Comparison of ENCODE assay signal across 15 mouse cellular contexts in the genomic region with DNA sequence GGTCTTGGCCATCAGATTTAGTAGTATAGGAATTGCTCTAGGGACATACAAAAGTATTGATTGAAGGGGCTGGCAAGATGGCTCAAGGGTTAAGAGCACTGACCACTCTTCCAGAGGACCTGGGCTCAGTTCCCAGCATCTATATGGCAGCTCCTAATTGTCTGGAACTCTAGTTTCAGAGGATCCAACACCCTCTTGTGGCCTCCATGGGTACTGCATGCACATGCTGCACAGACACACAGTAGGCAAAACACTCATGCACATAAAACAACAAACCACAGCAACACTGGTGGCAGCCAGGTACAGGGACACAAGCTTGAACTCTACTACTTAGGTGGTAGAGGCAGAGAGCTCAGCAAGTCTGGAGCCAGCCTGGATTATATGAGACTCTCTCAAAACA. TPM values are rescaled to one million over a fixed set of nuclear protein-coding genes. Genes with fewer than 3 reads are reported as not detected.
DNase-seq lines count a peak whose midpoint lies in the region; ATAC-seq and TF ChIP-seq lines count a peak whose summit lies in the region.
"Had no signal": no experiment of that assay in that cellular context is flagged by ENCODE, and none has a peak within 500 bp of the region (broad histone marks: within the 10 kb centered on the region; RNA-seq: fewer than 3 reads in every experiment).

No protein-coding gene starts in this region.

- no peak for ATAC-seq in intestine, postnatal 0 days
- no peak for ATAC-seq in intestine, embryonic 15.5 days
- ATAC-seq in midbrain, postnatal 0 days (ENCODE audit: low FRiP score): no peak
- ATAC-seq in midbrain, embryonic 16.5 days: no peak
- no peak for ATAC-seq in G1E (ENCODE audit: extremely low read depth, insufficient number of reproducible peaks, low FRiP score, poor library complexity, severe bottlenecking)

- H3K4me2 ChIP-seq in intestine, postnatal 0 days (replicated peaks; ENCODE audit: low read depth): no peak overlapping the region
- no peak overlapping the region for H3K4me2 ChIP-seq in intestine, embryonic 15.5 days (replicated peaks)
- H3K4me2 ChIP-seq in midbrain, postnatal 0 days (ENCODE audit: low read depth, low read length, poor library complexity, severe bottlenecking): no peak overlapping the region
- no peak overlapping the region for H3K4me2 ChIP-seq in midbrain, embryonic 16.5 days (ENCODE audit: low read length)
- H3K4me2 ChIP-seq: kidney, embryonic 15.5 days had no signal

- TF ChIP-seq CTCF in intestine, postnatal 0 days (IDR thresholded peaks at IDR 0.05; ENCODE audit: low read depth): peak; percentile 53
- peak; percentile 54 for TF ChIP-seq CTCF in midbrain, postnatal 0 days (IDR thresholded peaks at IDR 0.05)
- TF ChIP-seq CTCF in G1E (IDR thresholded peaks at IDR 0.05; ENCODE audit: low read depth, low read length): peak; percentile 61; the same call in 1 of the 2 replicates

- DNase-seq in midbrain, postnatal 0 days (ENCODE audit: low spot score): no peak
- no peak for DNase-seq in G1E (ENCODE audit: low spot score)
- DNase-seq in testis, postnatal 10 days (ENCODE audit: low spot score): peak; percentile 59
- DNase-seq in heart, adult 9 months (ENCODE audit: low spot score in 2 of 2): no peak
- DNase-seq: adrenal gland, postnatal 10 days; heart, adult 18-20 months; right cerebral cortex, postnatal 4 days had no signal

- no peak overlapping the region for H3K4me3 ChIP-seq in intestine, postnatal 0 days (ENCODE audit: low read depth, low read length)
- H3K4me3 ChIP-seq in intestine, embryonic 15.5 days (replicated peaks): no peak overlapping the region
- H3K4me3 ChIP-seq in midbrain, postnatal 0 days (ENCODE audit: low read depth, low read length): no peak overlapping the region
- H3K4me3 ChIP-seq in midbrain, embryonic 16.5 days (ENCODE audit: low read depth, low read length): no peak overlapping the region
- H3K4me3 ChIP-seq in G1E (ENCODE audit: low read depth, low read length): no peak overlapping the region
- H3K4me3 ChIP-seq: hindbrain, embryonic 10.5 days; kidney, embryonic 15.5 days; myocyte had no signal

- 0 out of 2 replicates have a peak, but pooled peaks cover 3% of the 10 kb centered on the region for H3K4me1 ChIP-seq in intestine, postnatal 0 days (replicated peaks; ENCODE audit: control insufficient read depth, insufficient read depth, low read length)
- peaks cover 14% of the 10 kb centered on the region for H3K4me1 ChIP-seq in intestine, embryonic 15.5 days (replicated peaks)
- H3K4me1 ChIP-seq in midbrain, postnatal 0 days (ENCODE audit: insufficient read depth, low read length): no peaks in the 10 kb centered on the region
- peaks cover 2% of the 10 kb centered on the region; the same call in 1 of the 2 replicates for H3K4me1 ChIP-seq in midbrain, embryonic 16.5 days (ENCODE audit: control insufficient read depth, insufficient read depth, low read length)
- peaks cover 14% of the 10 kb centered on the region for H3K4me1 ChIP-seq in G1E (ENCODE audit: insufficient read depth, low read depth, low read length)

- no peaks in the 10 kb centered on the region for H3K9me3 ChIP-seq in intestine, postnatal 0 days (ENCODE audit: control insufficient read depth)
- 0 out of 2 replicates have a peak, but pooled peaks cover 4% of the 10 kb centered on the region for H3K9me3 ChIP-seq in intestine, embryonic 15.5 days
- H3K9me3 ChIP-seq in midbrain, postnatal 0 days (ENCODE audit: low read length): no peaks in the 10 kb centered on the region
- no peaks in the 10 kb centered on the region for H3K9me3 ChIP-seq in midbrain, embryonic 16.5 days (replicated peaks; ENCODE audit: control insufficient read depth, low read length, poor library complexity, severe bottlenecking)
- H3K9me3 ChIP-seq in G1E (replicated peaks): no peaks in the 10 kb centered on the region
- H3K9me3 ChIP-seq: hindbrain, embryonic 10.5 days; kidney, embryonic 15.5 days had no signal

- H3K27ac ChIP-seq in intestine, postnatal 0 days (ENCODE audit: low read depth, low read length): no peak overlapping the region
- H3K27ac ChIP-seq in intestine, embryonic 15.5 days: no peak overlapping the region
- H3K27ac ChIP-seq in midbrain, postnatal 0 days (ENCODE audit: low read depth, low read length): no peak overlapping the region
- H3K27ac ChIP-seq in midbrain, embryonic 16.5 days (ENCODE audit: low read length): no peak overlapping the region
- H3K27ac ChIP-seq: hindbrain, embryonic 10.5 days; kidney, embryonic 15.5 days had no signal

- H3K9ac ChIP-seq in intestine, postnatal 0 days (ENCODE audit: low read depth, low read length): no peak overlapping the region
- no peak overlapping the region for H3K9ac ChIP-seq in intestine, embryonic 15.5 days
- no peak overlapping the region for H3K9ac ChIP-seq in midbrain, postnatal 0 days (replicated peaks; ENCODE audit: low read length, poor library complexity, severe bottlenecking)
- no peak overlapping the region for H3K9ac ChIP-seq in midbrain, embryonic 16.5 days (ENCODE audit: low read depth, low read length)
- H3K9ac ChIP-seq: kidney, embryonic 15.5 days had no signal

- peaks cover 3% of the 10 kb centered on the region; the same call in 1 of the 2 replicates for H3K36me3 ChIP-seq in intestine, postnatal 0 days (ENCODE audit: control insufficient read depth, insufficient read depth)
- peaks cover 6% of the 10 kb centered on the region; the same call in 1 of the 2 replicates for H3K36me3 ChIP-seq in intestine, embryonic 15.5 days
- no peaks in the 10 kb centered on the region for H3K36me3 ChIP-seq in midbrain, postnatal 0 days (ENCODE audit: insufficient read depth, low read length)
- no peaks in the 10 kb centered on the region for H3K36me3 ChIP-seq in midbrain, embryonic 16.5 days (ENCODE audit: control insufficient read depth, insufficient read depth, low read length)
- H3K36me3 ChIP-seq in G1E (replicated peaks): no peaks in the 10 kb centered on the region
- H3K36me3 ChIP-seq: hindbrain, embryonic 10.5 days had no signal

- H3K27me3 ChIP-seq in intestine, postnatal 0 days (replicated peaks; ENCODE audit: control insufficient read depth, insufficient read depth, low read length): no peaks in the 10 kb centered on the region
- no peaks in the 10 kb centered on the region for H3K27me3 ChIP-seq in intestine, embryonic 15.5 days (replicated peaks)
- 0 out of 2 replicates have a peak, but pooled peaks cover 5% of the 10 kb centered on the region for H3K27me3 ChIP-seq in midbrain, postnatal 0 days (ENCODE audit: insufficient read depth, low read length)
- H3K27me3 ChIP-seq in midbrain, embryonic 16.5 days (ENCODE audit: control insufficient read depth, insufficient read depth, low read depth, low read length): no peaks in the 10 kb centered on the region; the same call in 1 of the 2 replicates
- peaks cover 48% of the 10 kb centered on the region for H3K27me3 ChIP-seq in G1E (ENCODE audit: insufficient read depth, low read length)
- H3K27me3 ChIP-seq: kidney, embryonic 15.5 days had no signal

RNA-seq across cellular contexts. Expression of a gene that starts 14.1 kb away (rescaled TPM):
- polyA plus RNA-seq in intestine, postnatal 0 days (2015; fragmentation: Nextera tagmentation; extraction: Ambion mirVana): 53.2 and 56.8 TPM in 2 replicates
- polyA plus RNA-seq in intestine, embryonic 15.5 days (2015; fragmentation: Nextera tagmentation; extraction: Ambion mirVana): 60.3 and 76.1 TPM in 2 replicates
- 99.8 and 144 TPM in 2 replicates for total RNA-seq in midbrain, postnatal 0 days (2014; rRNA removed)
- 35.1 and 36.6 TPM in 2 replicates for polyA plus RNA-seq in midbrain, postnatal 0 days (2015; fragmentation: Nextera tagmentation; extraction: Ambion mirVana)
- 28.3 and 33.3 TPM in 2 replicates for polyA plus RNA-seq in midbrain, embryonic 16.5 days (2015; fragmentation: Nextera tagmentation; extraction: Ambion mirVana)
- total RNA-seq in G1E (2014; fragmentation: Nextera tagmentation) (290 and 308 TPM in 2 replicates), G1E (2017) (115 and 146 TPM in 2 replicates)
- polyA plus RNA-seq in G1E (2012): 403 and 416 TPM in 2 replicates

RNA-seq across cellular contexts. Expression of a gene that starts 34.6 kb away (rescaled TPM):
- polyA plus RNA-seq in intestine, postnatal 0 days (2015; fragmentation: Nextera tagmentation; extraction: Ambion mirVana): 6.8 and 8.4 TPM in 2 replicates
- polyA plus RNA-seq in intestine, embryonic 15.5 days (2015; fragmentation: Nextera tagmentation; extraction: Ambion mirVana): 16.8 and 18.7 TPM in 2 replicates
- 3.2 TPM in 2 replicates for total RNA-seq in midbrain, postnatal 0 days (2014; rRNA removed)
- polyA plus RNA-seq in midbrain, postnatal 0 days (2015; fragmentation: Nextera tagmentation; extraction: Ambion mirVana): 2.7 and 3.8 TPM in 2 replicates
- 1.2 and 1.9 TPM in 2 replicates for polyA plus RNA-seq in midbrain, embryonic 16.5 days (2015; fragmentation: Nextera tagmentation; extraction: Ambion mirVana)
- total RNA-seq in G1E (2014; fragmentation: Nextera tagmentation) (2.5 and 2.8 TPM in 2 replicates), G1E (2017) (1.4 and 1.5 TPM in 2 replicates)
- polyA plus RNA-seq in G1E (2012): 1.1 and 1.4 TPM in 2 replicates

RNA-seq across cellular contexts. Expression of a gene that starts 44.2 kb away (rescaled TPM):
- polyA plus RNA-seq in intestine, postnatal 0 days (2015; fragmentation: Nextera tagmentation; extraction: Ambion mirVana): 0.21 and 0.30 TPM in 2 replicates
- polyA plus RNA-seq in intestine, embryonic 15.5 days (2015; fragmentation: Nextera tagmentation; extraction: Ambion mirVana): 0.44 and 0.73 TPM in 2 replicates
- total RNA-seq in midbrain, postnatal 0 days (2014; rRNA removed): 0.11 TPM in 1 of 2 replicates, not detected in the other
- 0.14 TPM in 1 of 2 replicates, not detected in the other for polyA plus RNA-seq in midbrain, postnatal 0 days (2015; fragmentation: Nextera tagmentation; extraction: Ambion mirVana)
- polyA plus RNA-seq in midbrain, embryonic 16.5 days (2015; fragmentation: Nextera tagmentation; extraction: Ambion mirVana): 0.11 TPM in 1 of 2 replicates, not detected in the other
- total RNA-seq in G1E (2014; fragmentation: Nextera tagmentation) (not detected in 2 replicates), G1E (2017) (1.6 and 1.8 TPM in 2 replicates)
- 0.07 and 0.10 TPM in 2 replicates for polyA plus RNA-seq in G1E (2012)
- total RNA-seq: adrenal gland, postnatal 10 days; heart, adult 18-20 months; megakaryocyte, adult 5-6 weeks had no signal
- polyA plus RNA-seq: cortical plate, adult 2 months had no signal

RNA-seq across cellular contexts. Expression of a gene that starts 57.7 kb away (rescaled TPM):
- polyA plus RNA-seq in intestine, postnatal 0 days (2015; fragmentation: Nextera tagmentation; extraction: Ambion mirVana): 119 and 128 TPM in 2 replicates
- 534 and 652 TPM in 2 replicates for polyA plus RNA-seq in intestine, embryonic 15.5 days (2015; fragmentation: Nextera tagmentation; extraction: Ambion mirVana)
- total RNA-seq in midbrain, postnatal 0 days (2014; rRNA removed): 39.0 and 40.8 TPM in 2 replicates
- polyA plus RNA-seq in midbrain, postnatal 0 days (2015; fragmentation: Nextera tagmentation; extraction: Ambion mirVana): 71.0 and 71.4 TPM in 2 replicates
- polyA plus RNA-seq in midbrain, embryonic 16.5 days (2015; fragmentation: Nextera tagmentation; extraction: Ambion mirVana): 98.8 and 113 TPM in 2 replicates
- total RNA-seq in G1E (2014; fragmentation: Nextera tagmentation) (4.5 and 4.9 TPM in 2 replicates), G1E (2017) (0.76 and 0.81 TPM in 2 replicates)
- 5.5 and 5.8 TPM in 2 replicates for polyA plus RNA-seq in G1E (2012)
